Mouse (Mus musculus) brain, embryonic 18.5 days (tissue): ENCODE measurements around the gene Rhob.
A peak's percentile ranks its signal among the peaks of the same experiment; 100 is the strongest.

Experiments
- DNase-seq: peaks from one replicate; pipeline ENCODE4 v3.0.0-alpha.2; 2012; ENCODE audit warnings: low read depth, low spot score

Rhob gene

GRCm38 (mm10) chr12:8499871-8500596 is at the start of gene Rhob:
Gene Rhob, minus strand, starts transcription at chr12:8500009.
- peak; percentile 95 for DNase-seq

GRCm38 (mm10) chr12:8547357-8547756 is 47.5 kb upstream of the Rhob start:
- peak; percentile 14 for DNase-seq

- DNase-seq = no peak
These were observed 47.0 kb upstream of the Rhob start for GRCm38 (mm10) chr12:8546801-8547200.

DNA sequence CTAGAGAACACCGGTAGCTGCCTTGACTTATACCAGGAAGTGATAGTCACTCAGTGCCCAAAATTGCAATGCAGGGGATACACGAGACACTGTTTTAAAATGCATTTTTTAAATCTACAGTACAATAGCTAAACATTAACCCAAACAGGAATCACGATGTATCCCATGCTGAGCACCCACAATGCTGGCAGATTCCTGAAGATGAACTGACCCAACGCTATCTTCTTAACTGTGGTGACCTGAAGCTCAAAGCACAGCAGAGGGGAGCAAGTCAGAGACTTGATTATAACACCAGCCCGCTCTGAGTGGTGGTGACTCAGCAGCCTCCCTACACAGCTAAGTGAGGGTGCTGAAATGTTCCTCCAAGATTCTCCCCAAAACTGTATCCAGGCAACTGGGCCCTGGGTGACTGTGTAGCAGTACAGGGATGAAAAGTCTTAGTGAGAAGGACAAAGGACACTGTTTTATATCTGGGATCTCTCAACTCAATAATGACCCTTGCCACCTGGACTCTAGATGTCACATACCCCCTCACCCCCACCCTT is 45.3 kb upstream of the Rhob start:
- no peak for DNase-seq

DNA sequence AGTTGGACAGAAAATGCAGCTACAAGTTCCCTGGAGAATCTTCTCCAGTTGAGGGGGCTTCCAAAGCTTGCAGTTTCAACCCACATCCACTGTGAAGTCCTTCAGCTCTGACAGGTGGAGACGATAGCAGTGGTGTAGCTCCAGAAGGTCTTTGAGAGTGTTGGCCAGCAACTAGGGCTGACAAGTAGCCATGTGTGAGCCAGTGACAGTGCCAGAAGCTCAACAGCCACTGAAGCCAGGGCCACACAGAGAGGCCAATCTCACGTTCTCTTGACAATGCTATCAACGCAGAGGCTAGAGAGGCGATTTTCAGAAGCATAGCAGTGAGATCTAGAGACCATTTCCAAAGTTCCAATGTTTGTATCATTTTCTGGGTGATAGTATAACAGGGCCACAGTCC is 42.6 kb upstream of the Rhob start:
- DNase-seq = no peak

GRCm38 (mm10) chr12:8539471-8539870 is 39.7 kb upstream of the Rhob start:
- DNase-seq = no peak

- no peak for DNase-seq
These were observed 37.5 kb upstream of the Rhob start for GRCm38 (mm10) chr12:8537291-8537690.

GRCm38 (mm10) chr12:8536221-8536965 is 36.6 kb upstream of the Rhob start:
- no peak for DNase-seq

- no peak for DNase-seq
These were observed 35.8 kb upstream of the Rhob start for GRCm38 (mm10) chr12:8535596-8535995.

DNA sequence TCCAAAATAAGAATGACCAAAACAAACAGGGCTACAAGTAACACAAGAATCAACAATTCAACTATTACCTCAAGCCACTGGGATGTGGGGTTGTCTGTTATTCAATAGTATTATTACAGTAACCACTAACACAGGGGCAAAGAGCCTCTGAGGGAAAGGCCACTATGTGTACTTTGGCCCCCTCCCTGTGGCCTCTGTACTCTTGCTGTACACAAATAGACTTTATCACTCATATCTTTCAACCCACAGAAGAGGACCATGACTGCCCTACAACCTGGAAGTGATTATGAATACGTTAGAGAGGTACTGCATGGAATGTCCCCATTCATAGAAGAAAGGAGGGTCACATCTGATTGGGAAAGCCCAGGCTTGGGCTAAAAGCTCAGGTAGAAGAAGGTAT is 35.1 kb upstream of the Rhob start:
- no peak for DNase-seq

DNA sequence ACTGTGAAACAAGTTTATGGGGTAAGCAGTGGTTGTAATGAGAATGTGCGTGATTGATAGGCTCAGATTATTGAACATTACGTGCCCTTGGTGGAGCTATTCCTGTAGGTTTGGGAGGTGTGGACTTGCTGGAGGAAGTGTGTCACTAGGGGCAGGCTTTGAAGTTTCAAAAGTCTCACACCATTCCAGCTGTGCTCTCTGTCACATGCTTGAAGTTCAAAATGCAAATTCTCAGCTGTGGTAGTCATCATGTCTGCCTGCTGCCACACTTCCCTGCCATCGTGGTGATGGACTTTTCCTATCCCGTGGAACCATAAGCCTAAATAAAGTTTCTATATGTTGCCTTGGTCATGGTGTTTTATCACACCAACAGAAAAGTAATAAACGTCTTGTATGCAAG is 28.0 kb upstream of the Rhob start:
- no peak for DNase-seq

GRCm38 (mm10) chr12:8527175-8527574 is 27.4 kb upstream of the Rhob start:
- DNase-seq = no peak

- no peak for DNase-seq
These were observed 24.3 kb upstream of the Rhob start for GRCm38 (mm10) chr12:8524062-8524461.

DNA sequence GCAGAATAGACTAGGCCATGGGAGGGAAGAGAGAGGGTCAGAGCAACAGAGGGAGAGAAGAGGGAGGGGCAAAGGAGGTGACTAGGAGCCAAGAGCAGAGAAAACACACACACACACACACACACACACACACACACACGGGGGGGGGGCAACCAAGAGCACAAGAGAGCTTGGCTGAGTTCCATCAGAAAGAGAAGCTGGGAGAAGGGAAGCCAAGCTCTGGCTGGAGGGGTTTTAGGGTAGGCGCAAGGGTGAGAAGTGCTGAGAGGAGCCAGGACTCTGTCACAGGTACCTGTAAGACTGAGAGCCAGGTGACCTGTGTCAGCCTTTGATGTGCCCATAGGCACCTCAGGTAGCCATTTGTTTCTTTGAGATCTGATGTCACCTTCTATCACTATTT is 22.9 kb upstream of the Rhob start:
- no peak for DNase-seq

- DNase-seq = no peak
These were observed 21.7 kb upstream of the Rhob start for GRCm38 (mm10) chr12:8521375-8522047.

- DNase-seq = no peak
These were observed 19.8 kb upstream of the Rhob start for GRCm38 (mm10) chr12:8519431-8520160.

- DNase-seq = no peak
These were observed 11.5 kb upstream of the Rhob start for GRCm38 (mm10) chr12:8511037-8511882.

GRCm38 (mm10) chr12:8510317-8510988 is 10.6 kb upstream of the Rhob start:
- no peak for DNase-seq

DNA sequence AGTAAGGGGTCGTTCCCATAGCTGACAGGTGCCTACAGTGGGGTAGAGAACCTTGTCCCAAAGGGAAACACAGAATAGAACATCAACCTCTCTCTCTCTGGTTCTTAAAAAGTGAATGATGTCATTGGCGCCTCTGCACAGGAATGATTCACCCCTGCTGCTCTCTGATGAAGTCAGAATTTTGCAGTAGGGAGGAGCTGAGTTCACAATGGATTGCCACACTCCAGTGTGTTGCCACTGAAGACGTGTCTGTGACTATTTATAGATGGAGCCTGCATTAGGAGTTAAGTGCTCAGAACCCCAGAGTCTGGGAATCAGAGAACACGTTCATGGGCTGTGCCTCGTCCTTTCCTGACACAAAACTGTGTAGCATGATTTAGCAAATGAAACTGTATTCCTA is 9.9 kb upstream of the Rhob start:
- no peak for DNase-seq
